Mouse (Mus musculus): ENCODE results near the gene Zfp276. TPM values are rescaled to one million over a fixed set of nuclear protein-coding genes. Genes with fewer than 3 reads are reported as not detected.

Zfp276 gene
- total RNA-seq, 2 experiments from 2014 or later = 14.4 to 14.8 TPM

DNA sequence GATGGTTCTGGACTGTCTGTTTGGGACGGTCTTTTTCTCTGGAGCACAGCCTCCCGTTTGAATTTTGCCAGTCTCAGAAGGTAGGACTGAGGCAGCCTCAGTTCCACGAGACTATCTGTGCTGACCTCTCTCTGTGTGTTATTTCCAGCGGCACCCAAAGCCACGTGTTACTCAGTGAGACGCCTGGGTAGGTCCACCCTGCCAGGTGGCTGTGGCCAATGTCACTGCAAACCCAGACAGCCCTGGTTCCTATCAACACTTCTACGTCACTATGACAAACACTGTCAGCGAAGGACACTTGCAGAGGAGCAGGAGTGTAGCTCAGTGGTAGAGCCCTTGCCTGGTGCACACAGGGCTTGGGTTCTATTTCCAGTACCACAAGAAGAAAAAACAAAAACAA, 37.7 kb downstream of the Zfp276 start:
- DNase-seq = peak; percentile 61

DNA sequence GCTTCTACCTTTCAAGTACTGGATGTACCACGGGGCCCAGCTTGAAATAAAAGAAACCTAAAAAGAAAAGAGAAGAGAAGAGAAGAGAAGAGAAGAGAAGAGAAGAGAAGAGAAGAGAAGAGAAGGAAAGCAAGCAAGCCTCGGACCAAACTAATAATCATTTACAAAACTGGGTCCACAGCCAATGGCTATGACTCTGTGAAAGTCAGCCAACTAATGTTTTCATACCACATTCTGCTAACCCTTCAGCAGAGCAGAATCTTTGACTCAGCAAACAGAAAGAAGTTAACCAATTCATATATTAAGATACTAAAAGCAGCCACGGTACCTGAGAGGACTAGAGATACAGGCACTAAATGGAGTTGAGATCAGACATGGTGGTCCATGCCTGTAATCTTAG, 38.3 kb downstream of the Zfp276 start:
- DNase-seq = no peak

DNA sequence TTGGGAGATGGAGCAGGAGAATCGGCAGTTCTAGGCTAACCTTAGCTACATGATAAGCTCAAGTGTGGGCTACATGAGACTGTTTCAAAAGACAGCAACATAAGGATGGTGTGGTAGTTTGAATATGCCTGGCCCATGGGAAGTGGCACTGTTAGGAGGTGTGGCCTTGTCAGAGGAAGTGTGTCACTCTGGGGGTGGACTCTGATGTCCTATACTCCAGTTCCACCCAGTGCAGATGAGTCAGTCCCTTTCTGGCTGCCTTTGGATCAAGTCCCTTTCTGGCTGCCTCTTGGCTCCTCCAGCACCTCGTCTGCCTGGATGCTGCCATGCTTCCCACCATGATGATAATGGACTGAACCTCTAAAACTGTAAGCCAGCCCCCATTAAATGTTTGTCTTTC, 38.8 kb downstream of the Zfp276 start:
- DNase-seq = no peak

DNA sequence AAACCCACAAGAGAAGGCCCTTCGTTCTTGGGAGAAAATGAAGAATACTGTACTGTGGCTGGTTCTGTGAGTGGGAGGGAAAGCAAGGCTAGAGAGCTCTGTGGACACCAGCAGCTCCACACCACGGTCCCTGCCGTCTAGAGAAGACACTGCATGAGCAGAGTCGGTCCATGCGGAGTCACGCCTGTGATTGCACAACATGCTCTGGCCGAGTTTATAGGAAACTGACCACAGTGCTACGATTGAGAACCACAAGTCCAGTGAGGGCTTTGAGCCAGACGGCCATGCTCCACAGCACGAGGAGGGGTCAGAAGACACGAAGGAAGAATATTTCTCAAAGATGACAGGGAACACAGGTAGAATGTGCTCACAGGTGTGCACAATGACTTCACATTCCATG, 44.3 kb downstream of the Zfp276 start:
- no peak for DNase-seq

DNA sequence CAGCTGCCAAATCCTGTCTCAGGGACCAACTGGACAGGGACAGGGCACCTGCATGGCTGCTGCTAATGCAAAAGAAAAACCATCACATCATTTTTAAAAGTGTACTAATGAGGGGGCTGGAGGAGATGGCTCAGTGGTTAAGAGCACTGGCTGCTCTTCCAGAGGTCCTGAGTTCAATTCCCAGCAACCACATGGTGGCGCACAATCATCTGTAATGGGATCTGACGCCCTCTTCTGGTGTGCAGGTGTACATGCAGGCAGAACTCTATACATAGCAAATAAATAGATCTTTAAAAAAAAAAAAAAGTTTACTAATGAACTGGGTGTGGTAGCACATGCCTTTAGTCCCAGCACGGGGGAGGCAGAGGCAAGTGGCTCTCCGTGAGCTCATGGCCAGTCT, 54.7 kb downstream of the Zfp276 start:
- DNase-seq = no peak

DNA sequence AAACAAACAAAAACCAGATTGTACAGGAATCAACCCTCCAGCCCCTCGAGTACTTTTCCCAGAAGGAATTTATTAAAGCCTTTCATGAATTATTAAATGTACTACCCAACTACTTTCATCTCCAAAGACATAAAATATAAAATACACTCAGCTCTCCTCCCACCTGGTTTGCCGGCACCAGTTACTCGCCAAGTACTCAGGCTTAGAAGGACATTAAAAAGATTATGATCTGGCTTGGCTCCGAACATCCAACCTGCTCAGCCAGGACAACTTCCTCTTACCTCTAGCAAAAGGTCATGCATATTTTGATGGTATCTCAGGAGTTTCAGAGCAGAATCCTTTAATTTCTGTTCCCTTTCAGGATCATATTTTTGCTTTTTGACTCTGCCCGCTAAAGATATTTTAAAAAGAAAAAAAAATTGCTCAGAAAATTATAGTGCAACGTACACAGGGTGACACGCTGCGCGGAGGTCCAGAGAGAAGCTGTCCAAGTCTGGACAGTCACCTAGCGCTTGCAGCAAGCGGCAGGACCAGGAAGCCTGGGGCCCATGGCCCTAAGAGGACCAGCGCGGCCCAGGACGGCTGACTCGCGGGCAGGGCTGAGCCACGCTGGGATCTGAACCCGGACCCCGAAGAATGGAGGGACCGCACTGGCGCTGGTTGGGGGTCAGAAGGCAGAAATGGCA, 63.9 kb downstream of the Zfp276 start:
- no peak for DNase-seq

DNA sequence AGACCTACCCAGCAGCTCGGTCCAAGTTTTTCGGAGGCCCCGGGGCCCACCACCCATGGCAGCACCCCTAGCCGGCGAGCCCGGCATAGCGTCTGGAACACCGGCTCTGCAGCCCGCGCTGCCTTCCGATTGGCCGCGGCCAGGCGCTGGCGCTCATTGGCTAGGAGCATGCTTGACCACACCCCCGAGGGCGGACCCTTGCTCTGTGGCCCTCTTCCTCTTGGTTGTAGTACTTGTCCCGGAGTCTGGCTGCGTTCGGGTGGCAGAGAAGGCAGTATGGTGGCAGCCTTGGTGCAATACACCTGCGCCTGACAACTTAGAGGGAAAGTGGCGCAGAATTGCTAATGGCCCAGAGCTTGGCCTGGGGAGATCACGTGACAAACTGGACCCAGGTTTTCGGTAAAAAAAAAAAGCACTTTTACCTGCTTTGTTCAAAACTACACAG, 64.5 kb downstream of the Zfp276 start, which contains the start of gene Fanca:
Fanca (minus strand) TSS at position 110 of the 445 bp plus-strand sequence.
- peak; percentile 95 for DNase-seq

Other genes with a start within 250 kb of the Zfp276 start
- 10 to 100 TPM; 85.2 to 86.3 TPM for gene Ankrd11, start 211.9 kb upstream of the Zfp276 start, total RNA-seq (2021)
- 10 to 100 TPM; 68.5 to 76.5 TPM for gene Spg7, start 191.3 kb upstream of the Zfp276 start, total RNA-seq (2021)
- gene Rpl13, start 151.8 kb upstream of the Zfp276 start, total RNA-seq (2021) = 100 to 1,000 TPM; 641 to 660 TPM
- gene Cpne7, start 136.8 kb upstream of the Zfp276 start, total RNA-seq (2021) = under 1 TPM; 0.14 to 0.16 TPM
- 1 to 10 TPM; 1.3 to 1.6 TPM for gene Sult5a1, start 95.9 kb upstream of the Zfp276 start, total RNA-seq (2021)
- 10 to 100 TPM in 1 of 2 experiments, 1 to 10 TPM in 1; 7.5 to 11.6 TPM for gene Dpep1, start 68.0 kb upstream of the Zfp276 start, total RNA-seq (2021)
- 10 to 100 TPM; 59.6 to 60.3 TPM for gene Chmp1a, start 41.4 kb upstream of the Zfp276 start, total RNA-seq (2021)
- 10 to 100 TPM; 20.9 to 22.2 TPM for gene Spata33, start 41.4 kb upstream of the Zfp276 start, total RNA-seq (2021)
- 10 to 100 TPM; 33.6 to 38.4 TPM for gene Cdk10, start 29.4 kb upstream of the Zfp276 start, total RNA-seq (2021)
- gene Spata2l, start 18.0 kb upstream of the Zfp276 start, total RNA-seq (2021) = 1 to 10 TPM; 3.7 to 4.2 TPM
- 10 to 100 TPM; 26.4 to 27.3 TPM for gene Vps9d1, start 153 bp downstream of the Zfp276 start, total RNA-seq (2021)
- gene Fanca, start 64.4 kb downstream of the Zfp276 start, total RNA-seq (2021) = 10 to 100 TPM; 16.7 to 22.9 TPM
- gene Spire2, start 78.5 kb downstream of the Zfp276 start, total RNA-seq (2021) = under 1 TPM; 0.38 to 0.61 TPM
- 100 to 1,000 TPM; 174 to 178 TPM for gene Tcf25, start 119.6 kb downstream of the Zfp276 start, total RNA-seq (2021)
- not detected for gene Mc1r, start 152.9 kb downstream of the Zfp276 start, total RNA-seq (2021)
- 1 to 10 TPM; 1.8 to 2.5 TPM for gene Tubb3, start 157.2 kb downstream of the Zfp276 start, total RNA-seq (2021)
- gene Def8, start 169.3 kb downstream of the Zfp276 start, total RNA-seq (2021) = 10 to 100 TPM; 65.4 to 68.0 TPM
- 10 to 100 TPM; 56.2 to 56.3 TPM for gene Afg3l1, start 223.7 kb downstream of the Zfp276 start, total RNA-seq (2021)

All from heart, postnatal 4 days (tissue).